Mouse (Mus musculus) naive thymus-derived CD4-positive, alpha-beta T cell, adult 2 months (primary cell): ENCODE measurements around the gene Celf2.

Experiments used
- DNase-seq: peaks from one replicate; pipeline ENCODE4 v3.0.0-alpha.2; 2011; ENCODE audit warnings: low read depth

Gene Celf2

DNA sequence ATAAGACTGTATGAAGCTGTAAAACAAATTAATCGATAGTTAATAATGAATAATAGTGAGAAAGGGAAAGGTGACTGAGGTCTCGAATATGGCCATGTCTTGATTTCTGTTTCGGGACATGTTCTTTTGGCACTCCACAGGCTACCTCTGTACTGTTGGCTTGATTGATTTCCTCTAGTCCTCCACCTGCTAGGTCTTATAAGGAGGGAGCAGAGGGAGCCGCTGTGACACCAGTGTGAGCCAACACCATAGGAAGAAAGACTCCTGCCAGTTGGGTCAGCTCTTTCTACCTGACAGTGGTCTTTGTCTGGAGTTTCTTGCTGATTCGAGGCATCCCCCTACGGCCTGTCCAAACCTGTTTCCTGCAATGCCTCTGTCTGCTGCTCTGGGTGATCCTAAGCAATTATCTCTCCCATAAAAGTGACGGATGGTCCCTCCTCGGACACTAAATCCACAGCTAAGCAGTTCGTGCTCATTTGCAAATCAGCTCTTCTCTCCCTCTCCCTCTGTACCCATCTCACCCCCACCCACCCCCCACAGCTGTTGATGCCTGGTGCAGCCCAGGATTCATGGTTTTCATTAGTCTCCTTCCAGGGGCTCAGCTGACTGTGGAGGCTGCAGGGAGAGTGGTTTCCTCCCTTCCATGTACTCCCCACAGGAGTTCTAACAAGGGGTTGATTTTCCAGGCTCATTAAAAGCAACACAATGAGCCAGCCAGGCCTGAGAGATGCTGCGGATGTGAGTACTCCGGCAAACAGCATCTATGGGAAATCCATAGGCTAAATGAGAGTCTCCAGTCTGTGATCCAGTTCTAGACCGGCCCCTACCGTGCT, 1003.2 kb downstream of the Celf2 start:
- no peak for DNase-seq

DNA sequence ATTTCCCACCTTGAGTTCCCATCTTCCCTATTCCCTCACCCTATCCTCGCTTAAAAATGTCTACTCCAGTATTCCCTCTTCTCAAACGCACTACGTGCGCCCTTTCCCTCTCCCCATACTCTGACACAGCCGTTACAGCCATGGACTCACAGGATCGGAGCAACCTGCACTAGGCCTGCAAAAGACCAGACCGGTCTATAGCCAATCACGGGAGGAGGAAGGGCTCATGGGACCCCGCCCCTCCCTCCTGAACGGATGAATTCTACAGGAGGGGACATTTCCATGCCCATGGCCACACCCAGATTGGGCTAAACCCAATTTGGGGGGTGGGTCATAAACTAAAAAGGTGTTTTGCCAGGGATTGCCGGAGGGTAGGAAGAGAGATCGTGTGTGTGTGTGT, 1003.8 kb downstream of the Celf2 start:
- DNase-seq, result no peak

DNA sequence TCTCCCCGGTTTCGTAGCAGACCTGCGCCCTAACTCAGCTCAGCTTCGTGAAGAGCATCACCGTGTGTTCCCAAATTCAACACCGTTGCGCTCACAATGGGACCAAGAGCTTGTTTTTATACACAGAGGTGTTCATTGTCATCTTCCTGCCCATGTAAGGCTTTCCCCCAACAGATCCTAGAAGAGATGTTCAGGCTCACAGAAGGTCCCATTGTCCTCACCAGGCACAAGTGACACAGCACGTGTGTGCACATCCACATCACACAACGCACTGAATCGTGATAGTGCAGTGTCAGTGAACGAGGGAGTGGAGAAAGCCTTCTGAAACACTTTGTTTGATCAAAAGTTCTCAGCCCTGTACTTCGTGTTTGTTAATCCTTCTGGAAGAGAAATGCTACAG, 1011.3 kb downstream of the Celf2 start:
- no peak for DNase-seq

DNA sequence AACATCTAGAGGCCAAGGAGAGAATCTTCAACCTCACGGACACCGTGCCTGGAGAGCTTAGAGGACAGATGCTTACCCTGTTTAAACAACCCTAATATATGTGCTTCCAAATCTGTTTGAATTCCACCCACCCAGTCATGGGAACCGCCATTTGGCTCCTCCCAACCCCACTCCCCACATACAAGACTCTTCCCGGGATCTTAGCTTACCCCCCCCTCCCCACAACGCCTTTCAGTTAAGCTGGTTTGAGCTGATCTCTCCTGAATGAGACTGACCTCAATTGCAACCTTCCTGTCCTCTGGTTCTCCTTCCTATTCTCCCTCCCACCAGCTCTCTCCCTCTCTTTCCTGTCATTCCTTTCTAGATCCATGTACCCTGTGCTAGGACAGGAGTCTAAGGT, 1011.7 kb downstream of the Celf2 start:
- DNase-seq, result no peak

DNA sequence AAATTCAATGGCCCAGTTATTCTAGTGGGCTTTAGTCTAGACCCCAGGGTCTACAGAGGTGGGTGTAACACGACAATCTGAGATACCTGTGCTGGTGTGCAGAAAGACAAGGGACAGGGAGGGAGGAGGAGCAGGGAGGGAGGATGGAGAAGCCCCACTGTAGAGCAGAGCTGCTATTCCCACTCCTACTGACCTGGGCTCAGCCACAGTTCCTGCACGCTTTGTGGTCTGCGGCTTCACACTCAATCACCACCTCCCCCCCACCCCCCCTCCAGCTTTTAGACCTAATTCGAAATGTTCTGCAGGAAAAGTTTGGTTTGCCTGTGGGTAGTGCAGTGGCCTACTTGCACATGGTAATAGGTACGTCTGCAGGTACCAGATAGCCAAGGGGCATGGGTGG, 1015.5 kb downstream of the Celf2 start:
- no peak for DNase-seq

DNA sequence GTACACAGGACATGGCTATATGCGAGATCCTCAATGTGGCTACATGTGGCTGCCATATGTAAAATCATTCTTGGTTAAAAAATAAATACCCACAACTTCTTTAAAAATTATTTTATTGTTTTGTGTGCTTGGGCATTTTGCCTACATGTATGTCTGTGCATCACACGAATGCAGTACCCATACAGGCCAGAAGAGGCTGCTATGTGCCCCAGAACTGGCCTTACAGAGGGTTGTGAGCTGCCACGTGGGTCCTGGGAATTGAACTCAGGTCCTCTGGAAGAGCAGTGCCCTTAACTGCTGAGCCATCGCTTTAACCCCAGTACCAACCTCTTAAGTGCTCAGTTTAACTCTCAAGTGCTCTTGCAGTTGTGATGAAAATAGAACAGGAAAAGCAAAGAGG, 1018.5 kb downstream of the Celf2 start:
- no peak for DNase-seq

DNA sequence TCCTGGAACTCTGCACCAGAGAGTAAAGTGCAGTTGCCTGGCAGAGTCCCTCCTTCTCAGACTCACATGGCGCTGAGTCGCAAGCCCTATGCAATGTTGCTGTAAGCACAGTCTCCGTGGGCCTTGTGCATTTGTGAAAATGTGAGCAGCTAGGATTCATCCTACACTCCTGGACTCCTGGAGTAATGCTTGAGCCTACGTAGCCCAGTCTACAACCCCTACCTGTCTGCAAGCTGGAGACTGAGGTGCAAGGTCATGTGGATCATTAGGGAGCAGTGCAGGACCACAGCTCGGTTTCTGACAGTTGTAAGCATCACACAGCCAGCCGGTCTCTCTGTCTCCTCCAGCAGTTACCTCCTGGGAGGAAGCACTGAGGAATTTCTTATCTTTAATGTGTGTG, 1019.3 kb downstream of the Celf2 start:
- DNase-seq, result no peak
